9 mouse cellular contexts compared by ENCODE assay signal in genomic region chr11:108921506-108922455, GRCm38 (mm10). TPM values are rescaled to one million over a fixed set of nuclear protein-coding genes. Genes with fewer than 3 reads are reported as not detected.
DNase-seq lines count a peak whose midpoint lies in the region; ATAC-seq and TF ChIP-seq lines count a peak whose summit lies in the region.
"Had no signal": no experiment of that assay in that cellular context is flagged by ENCODE, and none has a peak within 500 bp of the region (broad histone marks: within the 10 kb centered on the region; RNA-seq: fewer than 3 reads in every experiment).

No protein-coding gene starts in this region.

- peak overlapping the region; percentile 81 for H3K4me2 ChIP-seq in stomach, postnatal 0 days (replicated peaks; ENCODE audit: low read depth)

- no peaks in the 10 kb centered on the region for H3K36me3 ChIP-seq in stomach, postnatal 0 days (ENCODE audit: control insufficient read depth, insufficient read depth, low read length)

- peak; percentile 54 to 63 for DNase-seq in left cerebral cortex, postnatal 36 days (ENCODE audit: low spot score in 2 of 2)
- DNase-seq in left cerebral cortex, adult 9 months (ENCODE audit: low spot score in 2 of 2): no peak
- peak; percentile 38 to 60 for DNase-seq in cerebellum, adult 18-20 months
- DNase-seq in gastrocnemius, postnatal 14 days: peak; percentile 43
- DNase-seq in kidney, adult 9 months: peak; percentile 17
- peak; percentile 57 to 61 for DNase-seq in lung, postnatal 4 days
- DNase-seq in stomach, postnatal 0 days (ENCODE audit: low spot score): peak; percentile 51
- no peak for DNase-seq in left cerebral cortex, postnatal 25 days (ENCODE audit: low spot score in 2 of 2)

- peak overlapping the region; percentile 95 for H3K9ac ChIP-seq in stomach, postnatal 0 days (ENCODE audit: low read length)

- intact Hi-C loops in left cerebral cortex, postnatal 36 days (cut with DNase I): loop anchor here (2.0 kb wide), 1 partner anchor 471 kb away; no protein-coding TSS in a partner anchor
- intact Hi-C loops in gastrocnemius, postnatal 14 days (cut with DNase I; ENCODE audit: low total_unique reads): loop anchor here (10.0 kb wide), 1 partner anchor 467 kb away; no protein-coding TSS in a partner anchor
- intact Hi-C loops in left cerebral cortex, postnatal 25 days (cut with DNase I): loop anchor here (2.0 to 5.0 kb wide), 3 partner anchors 59 to 473 kb away; no protein-coding TSS in a partner anchor

- no peaks in the 10 kb centered on the region; the same call in 1 of the 2 replicates for H3K4me1 ChIP-seq in stomach, postnatal 0 days (replicated peaks; ENCODE audit: control insufficient read depth, insufficient read depth)

- no peak for TF ChIP-seq EP300 in stomach, postnatal 0 days (optimal IDR thresholded peaks at IDR 0.05)

- TF ChIP-seq CTCF in stomach, postnatal 0 days (IDR thresholded peaks at IDR 0.05; ENCODE audit: low read depth): no peak

- H3K4me3 ChIP-seq in stomach, postnatal 0 days (ENCODE audit: low read depth, low read length): peak overlapping the region; percentile 86

- under 1% methylated on average over 51 of the region's 62 CpGs for WGBS in stomach, postnatal 0 days

- no peaks in the 10 kb centered on the region for H3K27me3 ChIP-seq in stomach, postnatal 0 days (ENCODE audit: control insufficient read depth, insufficient read depth, low read length)

- H3K27ac ChIP-seq in stomach, postnatal 0 days (replicated peaks): peak overlapping the region; percentile 100
- H3K27ac ChIP-seq: macrophage had no signal

- ATAC-seq in stomach, postnatal 0 days (ENCODE audit: low FRiP score, low TSS enrichment): no peak; the same call in 1 of the 2 replicates

- no peaks in the 10 kb centered on the region for H3K9me3 ChIP-seq in stomach, postnatal 0 days (ENCODE audit: control insufficient read depth, low read length)

RNA-seq across cellular contexts. Expression of gene Axin2, which starts 1.6 kb away (rescaled TPM):
- total RNA-seq in left cerebral cortex, postnatal 36 days (2021): 10 to 100 TPM; 33.3 to 34.9 TPM
- total RNA-seq in gastrocnemius, postnatal 14 days (2021): 1 to 10 TPM; 8.3 to 8.5 TPM
- polyA plus RNA-seq in stomach, postnatal 0 days (2015; fragmentation: Nextera tagmentation; extraction: Ambion mirVana): 2.6 and 2.7 TPM in 2 replicates
- total RNA-seq in left cerebral cortex, postnatal 25 days (2021): 10 to 100 TPM; 32.4 to 33.9 TPM
- polyA plus RNA-seq: macrophage had no signal

Comparison
In these comparisons a context has a peak if more than half of its experiments do, and no peak if none do; other contexts are left out.
1. DNase-seq: peak in left cerebral cortex, postnatal 36 days (2 of 2), cerebellum, adult 18-20 months (2 of 2), gastrocnemius, postnatal 14 days (single experiment), kidney, adult 9 months (single experiment), lung, postnatal 4 days (2 of 2) and stomach, postnatal 0 days (single experiment); none in left cerebral cortex, adult 9 months (0 of 2) and left cerebral cortex, postnatal 25 days (0 of 2).